Mouse (Mus musculus) CD4-positive, CD25-positive, alpha-beta regulatory T cell (primary cell): Measurements from ENCODE around the gene Ints3. TPM values are rescaled to one million over a fixed set of nuclear protein-coding genes. Genes with fewer than 3 reads are reported as not detected.

Experiments
- polyA plus RNA-seq: library from polyadenylated mRNA; unstranded; fragments of 100-300 nt; shearing (Covaris generic); gene quantifications from one replicate; pipeline ENCODE4 v1.2.1, GENCODE M21; 2017

Gene Ints3
- 34.7 TPM for polyA plus RNA-seq

GRCm38 (mm10) chr3:90433381-90434020 is at the start of gene Ints3:
Ints3 (minus strand) TSS chr3:90433622.

GRCm38 (mm10) chr3:90475831-90476611 is 42.6 kb upstream of the Ints3 start, which contains the start of gene Ilf2:
Ilf2 (plus strand) TSS chr3:90476126.

GRCm38 (mm10) chr3:90465686-90466310 is 32.4 kb upstream of the Ints3 start, which contains the start of gene Npr1:
Npr1 (minus strand) TSS chr3:90465866.

DNA sequence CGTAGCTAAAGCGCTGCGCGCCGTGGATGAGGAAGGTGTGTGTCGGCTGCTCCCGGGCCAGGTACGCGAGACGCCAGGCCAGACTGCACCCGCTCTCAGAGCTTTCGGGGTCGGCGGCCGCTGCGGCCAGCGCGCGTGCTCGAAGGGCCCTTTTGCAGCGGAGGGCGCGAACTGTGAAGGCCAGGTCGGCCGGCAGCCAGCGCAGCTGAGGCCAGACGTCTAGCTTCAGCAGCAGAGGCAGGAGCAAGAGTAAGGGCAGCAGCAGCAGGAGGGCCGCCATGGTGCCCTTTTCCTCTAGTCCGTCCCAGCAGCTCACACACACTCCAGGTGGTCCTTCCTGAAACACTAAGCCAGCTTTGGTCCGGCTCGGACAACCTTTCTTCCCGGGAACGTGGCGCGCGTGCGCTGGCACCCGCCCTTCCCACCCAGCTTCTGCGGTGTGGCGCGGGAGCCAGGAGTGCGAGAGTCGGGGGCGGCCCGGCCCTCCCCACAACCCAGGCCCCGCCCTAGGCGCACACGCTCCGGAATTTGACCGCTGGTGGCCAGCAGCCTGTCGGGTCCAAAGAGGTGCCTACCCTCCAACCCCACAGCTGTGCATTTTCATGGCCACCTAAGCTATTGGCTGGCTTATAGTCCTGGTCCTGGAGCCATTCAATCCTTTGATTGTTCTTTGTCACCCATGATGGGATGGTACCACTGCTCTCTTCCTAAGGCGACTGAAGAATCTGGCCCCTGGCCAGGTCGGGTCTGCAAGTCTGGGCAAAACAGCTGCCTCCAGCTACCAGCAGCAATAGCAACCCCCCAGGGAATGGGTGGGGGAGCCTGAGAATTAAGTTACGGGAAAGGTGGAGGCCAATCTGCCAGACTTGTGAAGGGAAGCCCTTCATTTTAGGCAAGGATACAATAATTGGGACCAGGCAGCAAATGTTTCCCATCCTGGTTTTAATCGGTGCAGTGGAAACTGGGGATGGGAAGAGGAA is 43.6 kb downstream of the Ints3 start, which contains the start of gene Slc27a3:
Gene Slc27a3, minus strand, starts transcription at position 428 of the 980 bp plus-strand sequence.

Other genes with a start within 250 kb of the Ints3 start
- gene Rps27, start 220.0 kb downstream of the Ints3 start, polyA plus RNA-seq: 1,493 TPM
- 0.24 TPM for gene Rab13, start 219.9 kb downstream of the Ints3 start, polyA plus RNA-seq
- gene Jtb, start 202.0 kb downstream of the Ints3 start, polyA plus RNA-seq: 162 TPM
- gene Creb3l4, start 190.1 kb downstream of the Ints3 start, polyA plus RNA-seq: not detected
- 2.1 TPM for gene Slc39a1, start 185.4 kb downstream of the Ints3 start, polyA plus RNA-seq
- 107 TPM for gene Crtc2, start 179.5 kb downstream of the Ints3 start, polyA plus RNA-seq
- 53.6 TPM for gene Dennd4b, start 168.4 kb downstream of the Ints3 start, polyA plus RNA-seq
- gene Gatad2b, start 140.4 kb downstream of the Ints3 start, polyA plus RNA-seq: 12.1 TPM
- gene Slc27a3, start 43.7 kb downstream of the Ints3 start, polyA plus RNA-seq: 0.49 TPM
- gene Npr1, start 32.2 kb upstream of the Ints3 start, polyA plus RNA-seq: not detected
- 102 TPM for gene Ilf2, start 42.5 kb upstream of the Ints3 start, polyA plus RNA-seq
- 107 TPM for gene Snapin, start 57.4 kb upstream of the Ints3 start, polyA plus RNA-seq
- 166 TPM for gene Chtop, start 75.9 kb upstream of the Ints3 start, polyA plus RNA-seq
- 3.4 TPM for gene S100a1, start 80.8 kb upstream of the Ints3 start, polyA plus RNA-seq
- gene S100a13, start 80.8 kb upstream of the Ints3 start, polyA plus RNA-seq: 133 TPM
- not detected for gene S100a14, start 93.2 kb upstream of the Ints3 start, polyA plus RNA-seq
- 0.30 TPM for gene S100a16, start 103.6 kb upstream of the Ints3 start, polyA plus RNA-seq
- 1.3 TPM for gene S100a3, start 127.0 kb upstream of the Ints3 start, polyA plus RNA-seq
- 0.85 TPM for gene S100a2, start 156.6 kb upstream of the Ints3 start, polyA plus RNA-seq
- gene Gm42674, start 168.3 kb upstream of the Ints3 start, polyA plus RNA-seq: not detected
- 89.2 TPM for gene S100a4, start 170.1 kb upstream of the Ints3 start, polyA plus RNA-seq
- not detected for gene S100a5, start 174.9 kb upstream of the Ints3 start, polyA plus RNA-seq
- gene S100a6, start 179.3 kb upstream of the Ints3 start, polyA plus RNA-seq: 126 TPM
- gene S100a7a, start 220.4 kb upstream of the Ints3 start, polyA plus RNA-seq: not detected
- not detected for gene S100a8, start 235.4 kb upstream of the Ints3 start, polyA plus RNA-seq